Mouse (Mus musculus) erythroblast, embryonic 14.5 days (primary cell): ENCODE measurements around the gene Man2c1.

ENCODE experiments used
- GATA1 ChIP-seq: IDR thresholded peaks from 2 replicates; pipeline ENCODE4 v1.6.1; 2012; ENCODE audit warnings: low read length, inconsistent platforms, mixed read lengths
- TAL1 ChIP-seq: IDR thresholded peaks from 3 replicates; pipeline ENCODE4 v1.6.1; 2012; ENCODE audit warnings: low read length, inconsistent platforms, mixed read lengths

DNA sequence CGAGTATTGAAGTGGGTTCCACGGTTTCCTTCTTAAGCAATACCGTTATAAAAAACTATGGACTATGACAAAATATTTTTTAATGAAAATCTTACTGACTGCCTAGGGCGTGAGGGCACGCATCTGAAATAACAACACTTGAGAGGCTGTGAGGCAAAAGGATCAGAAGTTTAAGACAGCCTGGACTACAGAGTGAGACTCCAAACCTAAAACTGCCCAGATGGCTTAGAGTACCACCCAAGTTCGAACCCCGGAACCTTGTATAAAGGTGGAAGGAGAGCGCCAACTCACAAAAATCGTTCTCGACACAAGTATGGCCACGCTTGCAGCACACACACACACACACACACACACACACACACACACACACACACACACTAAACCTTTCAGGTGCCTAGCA is 28.0 kb downstream of the Man2c1 start:
- no peak for TF ChIP-seq TAL1
- no peak for TF ChIP-seq GATA1
